Mouse (Mus musculus) cerebellum, postnatal 25 days (tissue): ENCODE results near the gene Mnat1.
"Not testable (repeated sequence)": the region's sequence is repeated elsewhere in the genome, so short reads cannot be mapped to it uniquely, and the experiment has no call there.

Source experiments
- DNase-seq, 2 experiments: peaks; one replicate each; pipeline ENCODE4 v3.0.0; 2021; ENCODE audit warnings: mixed read lengths in 2 of 2

Mnat1 gene

GRCm38 (mm10) chr12:73151038-73151437 lies 27.5 kb downstream of the Mnat1 start:
- not testable (repeated sequence) for DNase-seq

DNA sequence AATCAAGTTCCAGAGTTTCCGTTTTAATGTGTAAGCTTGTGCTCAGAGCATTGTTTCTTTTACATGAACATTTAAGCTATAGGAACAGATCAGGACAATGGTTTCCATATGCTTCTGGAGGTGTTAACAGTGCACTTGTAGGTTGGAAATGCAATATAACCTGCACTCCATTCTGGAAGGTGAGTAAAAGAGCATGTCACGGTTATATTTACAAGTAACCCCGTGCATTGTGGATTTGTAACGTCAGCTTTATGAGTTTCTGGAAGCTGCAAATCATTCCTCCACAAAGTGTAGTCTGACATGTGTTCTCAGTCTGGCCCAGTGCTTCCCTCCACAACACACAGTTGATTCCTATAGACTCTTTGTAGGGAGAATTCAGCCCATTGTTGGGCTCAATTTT lies 30.6 kb downstream of the Mnat1 start:
- DNase-seq, result no peak

GRCm38 (mm10) chr12:73160341-73160740 lies 36.8 kb downstream of the Mnat1 start:
- no peak for DNase-seq

- DNase-seq, result peak in 1 of 2 experiments; percentile 15
Measured at GRCm38 (mm10) chr12:73162408-73163181, 39.1 kb downstream of the Mnat1 start.

GRCm38 (mm10) chr12:73170794-73171193 lies 47.3 kb downstream of the Mnat1 start:
- no peak for DNase-seq

GRCm38 (mm10) chr12:73183896-73184295 lies 60.4 kb downstream of the Mnat1 start:
- no peak for DNase-seq

GRCm38 (mm10) chr12:73197363-73197762 lies 73.8 kb downstream of the Mnat1 start:
- DNase-seq, result no peak

GRCm38 (mm10) chr12:73198451-73198850 lies 74.9 kb downstream of the Mnat1 start:
- DNase-seq, result no peak

DNA sequence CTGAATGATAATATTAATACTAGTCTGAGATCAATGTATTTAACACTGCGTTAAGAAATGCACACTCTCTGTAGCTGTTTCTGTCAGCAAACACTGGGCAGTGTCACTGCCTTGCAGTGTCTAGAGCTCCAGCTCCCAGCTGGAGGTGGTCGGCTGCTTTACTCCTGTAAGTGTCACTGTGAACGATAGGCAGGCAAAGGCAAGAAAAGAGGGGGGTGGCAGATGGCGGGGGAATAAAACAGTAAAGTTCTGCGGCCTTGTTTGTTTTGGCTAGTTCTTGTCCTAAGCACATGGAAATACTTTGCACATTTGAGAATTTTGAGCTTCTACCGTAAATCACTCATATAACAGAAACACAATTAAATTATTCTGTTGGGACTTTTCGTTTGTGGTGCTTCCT lies 75.9 kb downstream of the Mnat1 start:
- DNase-seq, result no peak

DNA sequence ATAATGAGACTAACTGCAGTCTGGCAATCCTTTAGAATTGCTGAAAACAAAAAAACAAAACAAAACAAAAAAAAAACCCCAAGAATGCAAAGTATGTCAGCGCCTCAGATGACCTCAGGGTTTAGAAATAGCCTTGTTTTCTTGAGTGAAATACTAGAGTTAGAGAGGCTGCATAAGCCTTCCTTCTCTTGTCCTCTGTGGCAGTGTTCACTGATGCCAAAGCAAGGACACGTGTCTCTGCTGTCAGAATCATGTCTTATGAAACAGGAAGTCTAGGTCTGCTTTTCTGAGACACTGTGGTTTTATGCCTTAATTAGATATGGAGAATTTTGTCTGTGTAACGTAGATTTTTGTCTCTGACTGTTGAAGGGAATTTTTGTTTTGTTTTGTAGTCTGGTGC lies 78.1 kb downstream of the Mnat1 start:
- DNase-seq, result no peak

- DNase-seq, result no peak
Measured at GRCm38 (mm10) chr12:73205710-73206649, 82.5 kb downstream of the Mnat1 start.

DNA sequence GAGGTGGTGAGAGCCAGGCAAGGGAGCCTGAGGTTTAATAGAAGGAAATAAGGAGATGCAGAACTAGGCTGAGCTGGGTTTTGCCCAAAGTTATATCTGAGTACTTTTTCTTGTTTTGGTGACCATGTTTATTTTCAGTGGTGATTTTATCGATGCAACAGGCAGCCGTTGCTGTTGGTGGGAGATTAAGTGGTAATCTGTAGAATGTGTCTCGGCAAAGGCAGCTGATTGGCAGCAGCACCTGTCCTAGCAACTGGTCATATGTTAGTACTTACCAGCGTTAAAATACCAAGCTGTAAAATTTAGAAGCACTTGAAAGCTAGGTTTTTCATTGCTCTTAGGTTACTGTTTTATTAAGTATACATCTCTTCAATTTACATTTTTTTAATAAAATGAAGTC lies 83.5 kb downstream of the Mnat1 start:
- DNase-seq, result no peak

- DNase-seq, result no peak
Measured at GRCm38 (mm10) chr12:73207461-73207860, 83.9 kb downstream of the Mnat1 start.

DNA sequence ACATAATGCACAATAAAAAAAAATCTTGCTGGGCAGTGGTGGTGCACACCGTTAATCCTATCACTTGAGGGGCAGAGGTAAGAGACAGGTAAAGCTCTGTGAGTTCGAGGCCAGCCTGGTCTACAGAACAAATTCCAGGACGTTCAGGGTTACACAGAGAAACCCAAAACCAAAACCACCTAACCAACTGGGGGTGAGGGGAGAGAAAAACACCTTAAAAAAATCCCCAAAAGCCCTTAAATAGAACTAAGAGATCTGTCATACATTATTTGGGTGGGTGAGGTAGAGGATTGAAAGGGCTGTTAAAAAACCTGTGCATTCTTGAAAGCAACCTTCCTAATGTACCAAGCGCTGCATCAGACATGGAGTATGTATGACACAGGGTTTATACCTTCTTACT lies 85.0 kb downstream of the Mnat1 start:
- DNase-seq, result no peak

DNA sequence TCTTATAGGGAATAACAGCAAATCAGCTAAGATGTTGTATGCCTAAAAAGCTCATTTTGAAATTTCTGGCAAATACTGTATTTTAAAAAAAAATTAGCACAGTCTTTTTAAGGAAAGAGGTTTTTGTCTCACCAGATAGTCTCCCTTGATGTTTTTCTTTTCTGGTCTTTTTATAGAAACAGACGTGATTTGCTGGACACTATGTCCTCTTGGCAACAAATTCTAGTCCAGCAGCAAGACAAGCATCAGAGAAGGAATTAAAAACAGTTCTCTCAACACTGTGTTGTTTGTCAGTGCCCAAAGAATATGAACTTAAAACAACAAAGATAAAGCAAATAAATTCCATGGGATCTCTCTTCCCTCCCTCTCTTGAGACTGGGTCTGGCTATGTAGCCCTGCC lies 85.6 kb downstream of the Mnat1 start:
- no peak for DNase-seq

DNA sequence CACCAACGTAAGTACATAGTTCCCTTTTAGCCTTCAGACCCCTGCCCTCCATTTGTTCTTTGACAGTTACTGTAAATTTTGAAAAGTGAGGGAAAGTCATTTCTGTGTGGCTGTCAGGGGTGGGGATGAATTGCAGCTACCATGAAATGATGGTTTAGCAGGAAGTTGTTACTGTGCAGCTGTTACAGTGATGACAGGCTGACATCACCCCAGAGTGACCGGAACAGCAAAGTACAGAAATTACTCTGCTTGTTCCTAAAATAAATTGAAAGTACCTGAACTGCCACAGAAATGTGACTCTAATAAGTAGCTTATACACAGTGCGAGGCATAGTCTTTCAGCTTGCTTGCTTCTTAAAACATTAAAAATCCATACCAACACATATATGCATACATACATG lies 86.9 kb downstream of the Mnat1 start:
- no peak for DNase-seq

- DNase-seq, result no peak
Measured at GRCm38 (mm10) chr12:73215773-73216172, 92.3 kb downstream of the Mnat1 start.

DNA sequence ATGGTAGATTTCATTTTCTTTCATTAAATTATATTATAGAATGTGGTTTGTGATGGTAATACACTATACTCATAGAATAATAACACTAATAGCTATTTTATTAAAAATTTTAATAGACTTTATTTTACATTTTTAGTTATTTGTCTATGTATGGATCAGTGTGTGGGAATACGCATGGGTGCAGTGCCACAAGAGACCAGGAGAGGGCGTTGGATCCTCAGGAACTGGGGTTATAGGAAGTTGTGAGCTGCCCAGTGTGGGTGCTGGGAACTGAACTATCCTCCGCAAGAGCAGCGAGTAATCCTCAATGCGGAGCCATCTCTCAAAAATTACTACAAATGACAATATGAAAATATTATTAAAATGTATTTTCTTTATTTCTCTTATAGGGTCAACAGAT lies 95.1 kb downstream of the Mnat1 start:
- no peak for DNase-seq

- no peak for DNase-seq
Measured at GRCm38 (mm10) chr12:73221235-73221634, 97.7 kb downstream of the Mnat1 start.

DNA sequence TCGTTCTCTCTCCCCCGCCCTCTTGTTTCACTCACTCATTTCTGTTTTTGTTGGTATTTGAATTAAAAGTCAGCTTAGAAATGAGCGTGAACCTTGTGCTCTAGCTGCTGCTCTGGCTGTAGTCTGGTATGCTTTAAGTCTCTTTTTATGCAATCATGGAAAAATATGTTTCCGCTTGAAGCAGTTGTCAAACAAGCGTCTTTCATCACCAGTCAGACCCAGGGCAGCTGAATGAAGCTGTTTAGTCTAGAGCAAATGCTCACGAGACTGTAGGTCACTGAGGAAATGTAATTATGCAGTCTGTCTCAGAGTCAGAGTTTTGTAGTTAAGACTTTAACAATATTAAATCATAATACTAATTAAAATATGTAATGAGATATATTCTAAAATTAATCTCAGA lies 100.4 kb downstream of the Mnat1 start:
- no peak for DNase-seq

- no peak for DNase-seq
Measured at GRCm38 (mm10) chr12:73228427-73228826, 104.9 kb downstream of the Mnat1 start.

DNA sequence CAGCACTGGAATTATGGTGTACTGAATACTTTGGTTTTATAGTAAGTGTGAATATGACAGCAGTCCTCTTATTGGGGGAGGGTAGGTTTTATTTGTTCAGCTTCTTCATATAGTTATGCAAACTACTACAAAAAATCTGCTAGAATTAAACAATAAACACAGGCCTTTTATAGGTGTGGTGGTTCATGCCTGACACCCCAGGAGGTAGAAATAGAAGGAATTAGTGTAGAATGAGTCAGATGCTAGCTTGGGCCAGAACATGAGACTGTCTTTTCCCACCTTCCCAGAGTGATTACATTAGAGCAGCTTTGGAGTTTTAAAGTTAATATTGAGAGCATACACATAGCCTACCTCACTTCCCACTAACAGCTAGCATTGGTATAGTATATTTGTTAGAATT lies 106.7 kb downstream of the Mnat1 start:
- no peak for DNase-seq

- no peak for DNase-seq
Measured at GRCm38 (mm10) chr12:73231552-73231951, 108.0 kb downstream of the Mnat1 start.

- no peak for DNase-seq
Measured at GRCm38 (mm10) chr12:73232586-73232985, 109.1 kb downstream of the Mnat1 start.
